Mouse (Mus musculus) urinary bladder, postnatal 25 days (tissue): Measurements from ENCODE around the gene C2cd5.

ENCODE experiments used
- DNase-seq: peaks from one replicate; pipeline ENCODE4 v3.0.0; 2022; ENCODE audit warnings: low spot score

C2cd5 gene

GRCm38 (mm10) chr6:142979665-142980660 is 120.0 kb downstream of the C2cd5 start:
- DNase-seq, result no peak

- no peak for DNase-seq
Measured at GRCm38 (mm10) chr6:142977221-142977620, 122.7 kb downstream of the C2cd5 start.

DNA sequence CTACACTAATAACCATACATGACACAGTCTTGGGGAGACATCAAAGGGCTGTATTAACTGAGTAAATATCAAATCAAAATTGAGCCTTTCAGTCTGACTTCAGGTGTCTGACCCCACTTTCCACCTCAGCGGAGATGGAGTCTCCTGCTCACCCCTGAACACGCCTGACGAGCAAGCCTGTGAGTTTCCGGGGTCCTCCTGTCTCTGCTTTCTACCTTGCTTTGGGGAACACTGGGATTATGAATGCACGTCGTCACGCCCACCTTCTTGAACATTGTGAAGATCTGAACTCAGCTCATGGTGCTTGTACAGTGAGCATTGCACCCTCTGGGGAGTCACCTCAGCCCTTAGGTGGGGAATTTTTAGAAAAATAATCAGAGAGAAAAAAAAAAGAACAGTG is 126.7 kb downstream of the C2cd5 start:
- no peak for DNase-seq

DNA sequence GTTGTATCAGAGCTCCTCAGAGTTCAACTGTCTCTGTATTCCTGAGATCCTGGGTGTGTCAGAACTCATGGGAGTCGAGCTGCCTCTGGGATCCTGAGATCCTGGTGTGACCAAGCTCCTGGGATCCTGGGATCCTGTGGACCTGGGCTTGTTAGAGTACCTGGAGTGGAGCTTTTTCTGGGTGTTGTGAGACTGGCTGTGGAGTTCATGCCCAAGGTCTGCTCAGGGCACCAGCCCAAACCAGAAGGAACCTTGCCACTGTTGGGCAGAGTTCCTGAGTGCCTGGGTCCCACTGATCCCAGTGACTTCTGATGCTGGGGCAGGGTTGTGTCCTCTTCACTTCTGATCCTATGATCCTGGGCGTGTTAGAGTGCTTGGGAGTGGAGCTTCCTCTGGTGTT is 127.7 kb downstream of the C2cd5 start:
- DNase-seq, result no peak

- DNase-seq, result no peak
Measured at GRCm38 (mm10) chr6:142967407-142967806, 132.5 kb downstream of the C2cd5 start.

DNA sequence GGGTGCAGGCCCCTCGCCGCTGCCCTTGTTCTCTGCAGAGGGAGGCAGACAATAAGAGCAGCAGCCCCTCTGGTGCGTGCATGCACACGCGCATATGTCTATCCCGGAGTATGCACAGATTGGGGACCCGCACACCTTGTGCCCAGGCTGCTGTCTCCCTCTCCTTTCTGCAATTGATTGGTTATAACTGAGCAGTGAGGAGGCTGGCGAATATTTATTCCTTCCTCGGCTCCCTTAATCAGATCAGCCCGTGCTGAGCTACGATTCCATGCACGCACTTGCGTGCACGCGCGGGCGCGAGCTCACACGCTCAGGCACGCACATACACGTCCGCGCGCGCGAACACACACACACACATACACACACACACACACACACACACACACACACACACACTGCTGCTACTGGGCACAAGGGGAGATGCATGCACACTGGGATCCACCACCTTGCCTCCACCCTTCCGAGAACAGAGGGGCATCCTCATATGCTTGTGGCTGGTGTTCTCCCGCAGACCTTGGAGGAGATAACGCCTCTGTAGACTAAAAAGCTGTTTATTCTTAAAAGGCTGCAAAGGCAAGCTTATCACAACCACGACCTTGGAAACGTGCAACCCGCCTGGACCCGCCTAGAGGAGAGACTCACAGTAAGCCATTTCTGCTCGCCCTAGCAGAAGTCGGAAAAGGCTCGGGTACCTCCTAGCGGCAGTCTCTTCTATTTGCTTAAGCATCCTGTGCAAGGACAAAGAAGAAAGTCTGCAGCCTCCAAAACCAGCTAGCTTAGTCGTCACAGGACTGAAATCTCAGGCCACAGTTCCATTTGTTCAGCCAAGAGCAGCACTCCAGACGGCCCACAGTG is 135.2 kb downstream of the C2cd5 start:
- peak; percentile 23 for DNase-seq

GRCm38 (mm10) chr6:142964076-142964530 is 135.8 kb downstream of the C2cd5 start, which contains the start of gene St8sia1:
St8sia1 (minus strand) TSS chr6:142964452.
- no peak for DNase-seq

GRCm38 (mm10) chr6:142963480-142964075 is 136.4 kb downstream of the C2cd5 start:
- DNase-seq, result no peak

GRCm38 (mm10) chr6:142962881-142963280 is 137.1 kb downstream of the C2cd5 start:
- DNase-seq, result no peak

DNA sequence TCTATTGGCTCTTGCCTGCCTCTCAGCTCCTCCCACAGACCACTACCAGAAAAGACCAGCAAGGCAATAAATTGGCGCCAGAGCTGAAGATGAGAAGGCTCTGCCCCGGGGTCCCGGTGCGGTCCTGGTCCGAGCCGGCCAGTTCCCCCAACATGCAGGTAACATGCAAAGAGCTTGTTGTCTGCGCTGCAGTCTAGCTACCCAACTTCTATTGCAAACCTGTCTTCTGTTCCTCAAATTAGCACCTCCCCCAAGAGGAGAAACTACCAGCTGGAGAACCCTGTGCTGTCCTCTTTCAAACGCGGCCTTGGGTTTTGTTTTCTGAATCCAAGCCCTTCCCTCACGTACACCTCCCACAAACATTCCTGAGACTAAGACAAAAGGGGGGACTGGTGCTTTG is 137.5 kb downstream of the C2cd5 start:
- DNase-seq, result no peak

- no peak for DNase-seq
Measured at GRCm38 (mm10) chr6:142961721-142962455, 138.1 kb downstream of the C2cd5 start.
